Mouse (Mus musculus) olfactory bulb, adult 2 months (tissue): ENCODE results near the gene Itfg1.

Experiments
- CTCF ChIP-seq: fragments of 200-500 bp; IDR thresholded peaks from 2 replicates; pipeline ENCODE4 v1.5.1; 2012; ENCODE audit warnings: low read depth, mild to moderate bottlenecking, low read length, moderate library complexity; ENCODE audit not compliant: insufficient read depth
- POLR2A ChIP-seq: fragments of 200-500 bp; IDR thresholded peaks from 2 replicates; pipeline ENCODE4 v1.6.1; 2012; ENCODE audit warnings: mild to moderate bottlenecking, low read depth, low read length, moderate library complexity; ENCODE audit not compliant: insufficient read depth

- no peak for TF ChIP-seq POLR2A
- no peak for TF ChIP-seq CTCF
These were observed 635 bp downstream of the Itfg1 start for GRCm38 (mm10) chr8:85839916-85840656.
